Comparison of ENCODE assay signal across 13 mouse cellular contexts in the genomic region with DNA sequence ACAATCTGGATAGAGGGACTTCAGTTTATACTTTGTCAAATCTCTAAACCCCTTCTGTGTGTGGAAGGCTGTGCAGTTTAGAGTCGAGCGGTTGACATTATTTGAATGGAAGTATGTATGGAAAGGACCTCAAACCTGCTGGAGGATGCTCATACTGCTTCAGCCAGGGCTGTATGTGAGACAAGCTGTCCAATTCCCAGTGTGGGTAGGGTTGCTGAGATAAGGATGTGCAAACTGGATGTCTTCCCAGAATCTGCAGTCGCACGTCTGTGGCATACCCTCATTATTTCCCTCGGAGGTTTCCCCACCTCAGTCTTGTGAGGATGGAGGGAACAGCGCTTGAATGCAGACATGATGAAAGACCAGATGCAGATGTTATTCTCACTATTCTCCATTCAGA. TPM values are rescaled to one million over a fixed set of nuclear protein-coding genes. Genes with fewer than 3 reads are reported as not detected.
"Had no signal": no experiment of that assay in that cellular context is flagged by ENCODE, and none has a peak within 500 bp of the region (broad histone marks: within the 10 kb centered on the region; RNA-seq: fewer than 3 reads in every experiment).

No protein-coding gene starts in this region.

- H3K9ac ChIP-seq: limb, embryonic 15.5 days; liver, embryonic 12.5 days; neural tube, embryonic 15.5 days had no signal

- H3K27me3 ChIP-seq: limb, embryonic 15.5 days; liver, embryonic 12.5 days; neural tube, embryonic 15.5 days had no signal

- H3K9me3 ChIP-seq: limb, embryonic 15.5 days; liver, embryonic 12.5 days; neural tube, embryonic 15.5 days had no signal

- ATAC-seq: liver, embryonic 12.5 days had no signal

- H3K27ac ChIP-seq: left cerebral cortex, adult 2 months; limb, embryonic 15.5 days; liver, embryonic 12.5 days; neural tube, embryonic 15.5 days had no signal

- H3K4me2 ChIP-seq: limb, embryonic 15.5 days; liver, embryonic 12.5 days; neural tube, embryonic 15.5 days had no signal

- H3K4me3 ChIP-seq: left cerebral cortex, adult 2 months; limb, embryonic 15.5 days; liver, embryonic 12.5 days; myocyte; neural tube, embryonic 15.5 days had no signal

- H3K4me1 ChIP-seq: limb, embryonic 15.5 days; liver, embryonic 12.5 days; neural tube, embryonic 15.5 days had no signal

- DNase-seq: kidney, postnatal 10 days; right cerebral cortex, adult 18-20 months; right cerebral cortex, postnatal 25 days; thymus, postnatal 4 days had no signal

- H3K36me3 ChIP-seq: limb, embryonic 15.5 days; liver, embryonic 12.5 days; neural tube, embryonic 15.5 days had no signal

RNA-seq across cellular contexts. Expression of gene L3mbtl4, which starts 34.8 kb away (rescaled TPM):
- total RNA-seq: megakaryocyte-erythroid progenitor cell, adult 5-6 weeks had no signal
- polyA plus RNA-seq: limb, embryonic 11.5 days; liver, embryonic 12.5 days; liver, embryonic 16.5 days; myocyte; small intestine, adult 2 months had no signal
